Mouse (Mus musculus) embryonic stem cell, embryonic (primary cell): ENCODE data around the gene Lhpp.

Experiments used
- CTCF ChIA-PET, 4 experiments: fragments of 300-600 bp in 2 of 4; fragments of 350-600 bp in 2 of 4; sonication (Branson Sonifier 250); formaldehyde crosslinking; loops; one replicate each; lab custom pipeline; 2022; ENCODE audit warnings: inconsistent platforms in 2 of 4; lab: Charles Lee
- POLR2A ChIA-PET, 4 experiments: fragments of 300-600 bp in 2 of 4; fragments of 350-600 bp in 2 of 4; sonication (Branson Sonifier 250); formaldehyde crosslinking; loops; one replicate each; lab custom pipeline; 2022; ENCODE audit warnings: antibody characterized with exemption in 4 of 4, inconsistent platforms in 1 of 4; lab: Charles Lee

Gene Lhpp

DNA sequence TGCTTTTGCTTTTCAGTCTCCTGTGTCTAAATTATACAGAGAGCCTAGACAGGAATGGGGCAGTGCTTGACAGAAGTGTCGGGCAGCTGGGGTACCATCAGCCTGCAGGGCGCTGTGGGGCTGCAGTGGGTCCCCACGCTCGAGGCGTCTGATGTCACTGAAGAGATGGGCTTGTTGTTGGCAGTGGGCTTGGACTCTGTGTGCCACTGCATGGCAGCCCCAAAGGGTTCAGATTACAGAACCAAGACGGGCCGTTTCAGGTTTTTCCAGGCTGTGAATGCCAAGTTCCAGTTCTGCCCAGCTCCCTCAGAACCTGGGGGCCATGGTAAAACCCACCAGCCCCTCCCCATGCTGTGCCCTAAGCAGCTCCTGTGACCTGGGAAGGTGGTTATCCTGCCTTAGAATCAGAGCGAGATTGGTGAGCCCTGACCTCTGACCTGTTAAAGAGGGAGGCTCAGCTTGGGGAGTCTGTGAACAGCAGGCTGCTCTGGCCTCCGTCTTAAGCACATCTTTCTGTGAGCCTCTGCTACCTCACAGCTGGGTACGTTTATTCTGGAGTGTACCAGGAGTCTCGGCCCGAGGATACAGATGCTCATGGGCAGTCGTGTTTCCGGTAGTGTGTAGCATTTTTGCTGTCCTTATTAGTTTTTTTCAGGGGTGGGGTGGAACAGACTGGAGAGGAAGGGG is 47.1 kb downstream of the Lhpp start:
- CTCF ChIA-PET, result interaction anchor here (0.6 to 6.6 kb wide), 30 partner anchors 8 to 1045 kb away, joined by 3 to 132 read pairs (median 4); partner anchors contain the start of genes Abraxas2 (in 1 of the 4) and Fam53b (in 1 of the 4)

DNA sequence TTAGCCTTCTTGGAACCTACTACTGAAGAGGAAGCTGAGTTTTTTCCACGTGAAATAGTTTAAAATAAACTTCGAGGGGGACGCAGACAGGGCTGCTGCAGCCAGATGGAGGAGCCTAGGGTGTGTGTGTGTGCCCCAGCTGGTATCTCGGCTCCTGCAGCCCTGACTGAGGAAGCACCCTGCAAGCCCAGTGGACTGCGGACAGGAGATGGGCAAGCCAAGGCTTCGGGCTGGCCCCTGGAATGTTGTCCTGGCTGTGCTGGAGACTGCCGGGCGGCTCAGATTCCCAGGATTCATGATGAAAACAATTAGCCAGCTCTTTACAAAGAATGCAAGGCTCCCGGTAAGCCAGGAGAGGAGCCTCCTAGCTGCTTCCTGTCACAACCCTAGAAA is 47.6 kb downstream of the Lhpp start:
- ChIA-PET POLR2A (interaction anchor here in 3 of 4 experiments (0.8 to 5.3 kb wide), 16 partner anchors 14 to 239 kb away, joined by 3 to 54 read pairs (median 6); partner anchors contain the start of gene Eef1akmt2 (in 1 of the 3)), CTCF (interaction anchor here (0.5 to 6.6 kb wide), 18 partner anchors 16 to 359 kb away, joined by 3 to 132 read pairs (median 10); no protein-coding TSS in a partner anchor)

More for the DNA sequence above, 47.1 kb downstream of the Lhpp start:
- POLR2A ChIA-PET, result interaction anchor here (0.6 to 5.3 kb wide), 18 partner anchors 15 to 245 kb away, joined by 3 to 54 read pairs (median 7); partner anchors contain the start of genes Abraxas2 (in 1 of the 4), Eef1akmt2 (in 1 of the 4) and Fam53b (in 1 of the 4)

DNA sequence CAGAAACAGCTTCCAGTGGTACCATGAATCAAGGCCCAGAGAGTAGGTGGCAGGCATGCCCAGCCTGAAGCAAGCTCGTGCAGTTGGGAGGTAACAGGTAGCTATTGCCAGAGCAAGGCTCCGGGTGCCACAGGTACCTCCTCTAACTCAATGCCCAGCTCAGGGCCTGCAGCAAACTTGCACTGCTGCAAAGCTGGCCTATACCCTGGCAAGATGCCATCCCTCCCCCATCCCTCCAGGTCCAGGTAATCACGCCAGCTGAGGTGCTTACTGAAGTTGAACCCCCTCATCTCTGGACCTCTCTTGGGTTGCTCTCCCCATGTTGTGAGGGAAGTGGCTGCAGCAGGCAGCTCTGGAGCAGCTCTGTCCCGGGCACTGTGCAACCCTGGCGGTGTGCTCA is 48.2 kb downstream of the Lhpp start:
- CTCF ChIA-PET, result interaction anchor here (0.5 to 6.6 kb wide), 18 partner anchors 15 to 245 kb away, joined by 3 to 132 read pairs (median 6); no protein-coding TSS in a partner anchor
- POLR2A ChIA-PET, result interaction anchor here in 3 of 4 experiments (0.8 to 5.3 kb wide), 18 partner anchors 13 to 239 kb away, joined by 3 to 54 read pairs (median 4); partner anchors contain the start of genes Abraxas2 (in 2 of the 3) and Eef1akmt2 (in 1 of the 3)

DNA sequence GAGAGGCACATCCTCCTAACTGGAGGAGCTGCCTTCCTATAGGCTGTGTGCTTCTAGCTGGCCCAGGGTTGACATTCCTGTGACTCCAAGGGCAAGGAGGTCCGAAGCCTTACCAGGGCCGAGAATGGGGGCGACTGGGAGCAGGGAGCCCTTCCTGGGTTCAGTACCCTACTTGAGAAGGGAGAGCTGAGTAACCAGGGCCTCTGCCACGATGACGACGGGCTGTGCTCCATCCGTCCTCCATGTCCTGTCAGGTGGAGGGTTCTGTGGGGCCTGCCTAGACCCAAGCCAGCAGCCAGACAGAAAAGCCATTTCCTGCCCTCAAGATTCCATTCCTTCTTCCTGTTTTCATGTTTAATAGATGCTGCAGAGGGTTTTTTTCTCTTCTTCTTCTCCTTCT is 49.2 kb downstream of the Lhpp start:
- ChIA-PET CTCF (interaction anchor here (0.7 to 6.6 kb wide), 13 partner anchors 15 to 244 kb away, joined by 3 to 71 read pairs (median 7); no protein-coding TSS in a partner anchor), POLR2A (interaction anchor here in 3 of 4 experiments (0.6 to 5.3 kb wide), 12 partner anchors 12 to 239 kb away, joined by 3 to 54 read pairs (median 8); partner anchors contain the start of gene Eef1akmt2 (in 1 of the 3))

DNA sequence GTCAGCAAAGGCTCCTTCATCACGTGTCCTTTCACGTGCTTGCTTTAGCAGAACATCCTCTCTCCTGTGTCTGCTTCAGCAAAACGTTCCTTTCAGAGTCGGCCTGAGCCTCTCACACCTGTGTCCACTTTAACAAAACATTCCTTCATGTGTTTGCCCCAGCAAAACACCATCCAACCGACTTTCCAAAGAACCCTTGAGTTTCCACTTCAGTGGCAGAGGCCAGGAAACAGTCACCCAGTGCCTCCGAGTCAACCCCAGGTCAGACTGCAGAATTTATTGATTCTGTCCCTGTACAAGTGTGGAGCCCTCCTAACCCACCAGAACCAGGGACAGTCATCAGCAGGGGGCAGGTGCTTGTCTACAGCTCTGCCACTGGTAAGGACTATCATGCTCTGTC is 52.4 kb downstream of the Lhpp start:
- ChIA-PET CTCF (interaction anchor here in 1 of 4 experiments (0.6 kb wide), 1 partner anchor 87 kb away, joined by 4 read pairs; no protein-coding TSS in a partner anchor), POLR2A (interaction anchor here in 1 of 4 experiments (0.6 kb wide), 1 partner anchor 72 kb away, joined by 3 read pairs; no protein-coding TSS in a partner anchor)

DNA sequence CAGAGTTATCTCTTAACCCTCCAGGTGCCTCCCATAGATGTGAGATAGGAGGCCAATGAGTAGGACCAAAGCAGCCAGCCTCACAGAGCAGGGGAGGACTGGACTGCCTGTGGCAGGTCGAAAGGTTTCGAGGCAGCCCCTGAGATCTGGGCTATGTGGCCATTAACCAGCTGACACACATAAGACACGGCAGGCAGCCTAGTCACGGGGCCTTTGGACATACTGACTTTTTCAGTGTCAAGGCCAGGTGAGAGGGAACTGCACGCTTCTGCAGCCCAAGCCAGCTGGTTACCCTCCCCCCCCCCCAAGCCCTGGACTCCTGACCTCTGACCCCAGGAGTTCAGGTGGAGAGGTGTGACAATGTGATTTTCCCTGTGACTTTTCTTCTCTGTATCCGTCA is 54.4 kb downstream of the Lhpp start:
- CTCF ChIA-PET, result interaction anchor here in 1 of 4 experiments (1.1 kb wide), 1 partner anchor 8 kb away, joined by 3 read pairs; no protein-coding TSS in a partner anchor

DNA sequence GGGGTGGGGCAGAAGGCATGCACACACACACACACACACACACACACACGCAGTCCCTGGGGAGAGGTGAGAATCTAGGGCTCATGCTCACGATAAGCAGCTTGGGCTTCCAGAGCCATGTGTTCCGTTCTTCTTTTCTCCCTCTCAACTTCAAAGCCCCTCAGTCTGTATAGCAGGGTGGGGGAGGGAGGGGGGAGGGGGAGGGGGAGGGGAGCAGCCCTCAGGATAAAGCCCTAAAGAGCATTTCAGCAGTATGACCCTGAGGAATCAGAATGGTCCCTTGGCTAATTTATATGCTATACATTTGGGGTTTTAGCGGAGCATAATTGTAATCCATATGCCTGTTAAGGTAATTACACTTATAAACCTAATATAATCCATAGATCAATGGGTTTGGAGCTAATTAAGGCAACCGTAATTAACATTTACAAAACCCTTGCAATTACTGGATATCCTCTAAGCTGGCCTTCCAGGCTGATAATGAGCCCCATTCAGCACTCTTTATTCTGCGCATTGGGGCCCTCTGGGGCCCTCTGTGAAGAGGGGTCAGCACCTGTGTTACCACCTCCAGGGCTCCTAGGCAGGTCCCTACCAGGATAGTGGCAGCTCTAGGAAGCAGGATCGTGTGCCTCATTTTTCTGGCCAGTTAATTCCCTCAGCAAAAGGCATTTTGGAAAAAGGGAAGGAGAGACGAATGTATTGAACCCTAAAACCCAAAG is 55.4 kb downstream of the Lhpp start:
- ChIA-PET POLR2A (interaction anchor here in 3 of 4 experiments (0.5 to 1.6 kb wide), 10 partner anchors 8 to 650 kb away, joined by 3 to 5 read pairs (median 4); partner anchors contain the start of gene Eef1akmt2 (in 1 of the 3)), CTCF (interaction anchor here in 1 of 4 experiments (1.1 kb wide), 1 partner anchor 9 kb away, joined by 3 read pairs; no protein-coding TSS in a partner anchor)

More for the DNA sequence above, 54.4 kb downstream of the Lhpp start:
- POLR2A ChIA-PET, result interaction anchor here in 2 of 4 experiments (0.6 to 1.6 kb wide), 7 partner anchors 9 to 673 kb away, joined by 3 to 5 read pairs (median 4); partner anchors contain the start of gene Eef1akmt2 (in 1 of the 2)

DNA sequence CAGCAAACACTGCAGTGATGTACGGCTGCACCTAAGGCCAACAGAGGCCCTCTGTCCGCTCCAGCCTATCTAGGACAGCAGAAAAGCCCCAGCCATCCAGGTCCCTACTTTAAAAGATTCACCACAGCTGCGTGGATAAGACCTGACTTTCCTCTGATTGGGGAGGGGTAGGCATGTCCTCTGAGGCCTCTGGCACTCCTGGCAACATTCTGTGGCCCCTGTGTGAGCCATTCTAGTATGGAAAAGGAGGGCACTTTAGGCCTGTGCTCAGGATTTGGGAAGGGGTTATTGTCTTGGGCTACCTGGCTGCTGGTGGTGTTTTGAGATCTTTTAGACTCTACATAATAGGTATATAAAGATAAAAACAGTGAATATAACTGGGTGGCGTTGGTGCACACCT is 56.1 kb downstream of the Lhpp start:
- CTCF ChIA-PET, result no interaction called here
- POLR2A ChIA-PET, result interaction anchor here in 2 of 4 experiments (0.5 to 1.6 kb wide), 3 partner anchors 8 to 149 kb away, joined by 3 to 5 read pairs (median 4); no protein-coding TSS in a partner anchor

DNA sequence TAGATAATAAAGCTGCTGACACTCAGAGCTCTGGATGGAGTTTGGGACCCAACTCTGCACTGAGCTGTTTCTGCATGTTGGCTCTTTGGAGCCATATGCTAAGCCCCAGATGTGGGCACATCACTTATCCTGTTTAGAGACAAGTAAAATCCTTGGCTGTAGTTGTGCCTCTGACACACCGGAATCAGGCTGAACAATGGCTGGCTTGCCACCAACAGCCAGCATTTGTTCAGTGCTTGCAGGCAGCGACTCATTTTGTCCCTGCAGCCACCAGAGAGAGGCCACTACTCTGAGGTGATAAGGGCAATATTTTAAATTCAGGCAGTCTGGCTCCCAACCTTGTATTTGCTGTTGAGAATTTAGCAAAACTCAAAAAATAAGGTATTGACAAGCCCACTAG is 58.2 kb downstream of the Lhpp start:
- CTCF ChIA-PET, result interaction anchor here in 3 of 4 experiments (0.6 kb wide), 3 partner anchors 11 to 230 kb away, joined by 3 to 9 read pairs (median 3); no protein-coding TSS in a partner anchor

DNA sequence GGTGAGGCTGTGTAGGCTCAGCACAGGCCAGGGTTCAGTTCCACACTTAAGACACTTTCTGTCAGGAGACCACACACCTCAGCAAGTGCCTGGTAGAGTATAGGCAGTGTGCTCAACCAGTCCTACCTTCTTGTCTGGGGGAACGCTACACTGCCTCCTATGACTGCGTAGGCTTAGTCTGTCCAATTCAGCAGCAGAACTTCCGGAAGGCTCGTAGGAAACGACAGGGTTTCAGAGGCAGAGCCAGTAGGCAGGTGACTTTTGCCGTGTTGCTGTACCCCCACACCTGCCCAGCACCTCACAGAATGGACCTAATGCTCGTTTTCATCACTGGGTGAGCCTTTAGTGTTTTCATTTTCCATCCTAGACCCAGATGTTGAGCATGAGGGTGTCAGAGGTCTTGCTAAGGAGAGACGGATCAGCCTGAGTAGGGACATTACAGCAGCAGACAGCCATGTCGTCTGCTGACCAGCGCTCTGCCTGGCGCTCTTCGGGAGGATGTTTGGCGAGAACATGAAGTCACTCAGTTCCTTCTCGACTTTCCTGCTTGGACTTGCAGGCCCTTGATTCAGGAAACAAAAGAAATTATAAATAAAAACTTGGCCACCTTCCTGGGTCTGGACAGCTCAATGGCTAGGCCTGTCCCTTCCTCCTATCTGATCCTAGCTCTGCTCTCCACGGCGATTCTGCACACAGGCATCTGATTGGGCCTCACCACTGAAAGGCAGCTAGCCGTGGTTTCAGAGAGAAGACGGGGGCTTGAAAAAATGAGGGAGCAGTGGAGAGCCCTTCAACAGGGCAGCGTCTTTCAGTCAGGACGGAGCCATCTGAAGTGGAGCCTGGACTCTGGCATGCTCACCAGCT is 59.8 kb downstream of the Lhpp start:
- POLR2A ChIA-PET, result interaction anchor here in 1 of 4 experiments (0.5 to 3.1 kb wide), 2 partner anchors 9 to 546 kb away, joined by 4 to 9 read pairs; no protein-coding TSS in a partner anchor
- CTCF ChIA-PET, result interaction anchor here in 2 of 4 experiments (0.5 to 1.2 kb wide), 2 partner anchors 14 to 41 kb away, joined by 3 to 5 read pairs; no protein-coding TSS in a partner anchor

More for the DNA sequence above, 58.2 kb downstream of the Lhpp start:
- POLR2A ChIA-PET, result no interaction called here

DNA sequence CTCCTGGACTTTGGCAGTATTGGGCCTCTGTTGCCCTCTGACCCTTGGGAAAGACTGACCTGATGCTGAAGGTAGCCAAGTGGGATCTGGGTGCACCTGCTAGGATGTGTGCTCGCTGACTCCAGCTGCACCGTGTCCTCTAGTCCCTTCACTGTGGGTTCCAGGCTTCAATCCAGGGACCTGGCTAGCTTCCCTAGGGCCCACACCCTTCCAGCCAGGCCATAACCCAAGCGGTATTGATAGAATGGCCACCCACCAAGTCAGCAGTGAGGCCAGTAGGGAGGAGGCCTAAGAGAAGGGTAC is 60.4 kb downstream of the Lhpp start:
- CTCF ChIA-PET, result interaction anchor here in 2 of 4 experiments (0.5 to 1.2 kb wide), 2 partner anchors 15 to 41 kb away, joined by 3 to 5 read pairs; no protein-coding TSS in a partner anchor
- POLR2A ChIA-PET, result interaction anchor here in 1 of 4 experiments (3.1 kb wide), 1 partner anchor 10 kb away, joined by 9 read pairs; no protein-coding TSS in a partner anchor

DNA sequence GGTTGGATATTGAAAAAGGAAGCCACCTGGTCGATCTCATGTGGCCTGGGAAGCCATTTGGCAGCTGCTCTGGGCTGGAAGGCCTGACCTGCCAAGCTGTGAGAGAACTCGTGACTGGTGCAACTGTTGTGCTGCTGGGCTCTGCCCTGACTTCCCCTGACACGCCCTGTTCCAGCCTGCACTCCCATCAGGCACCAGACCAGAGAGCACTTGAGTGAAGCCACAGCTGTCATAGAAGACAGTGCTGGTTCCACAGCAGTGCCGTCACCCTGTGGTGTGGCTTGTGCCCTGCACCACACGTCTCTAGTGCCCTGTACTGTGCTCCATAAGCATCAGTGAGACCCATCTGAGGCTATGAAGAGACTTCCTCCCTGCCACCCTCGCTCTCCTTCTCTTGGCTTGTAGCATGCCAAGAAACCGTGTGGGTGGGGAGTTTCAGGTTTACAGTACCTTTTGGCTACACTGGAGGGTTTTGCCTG is 62.1 kb downstream of the Lhpp start:
- CTCF ChIA-PET, result interaction anchor here in 2 of 4 experiments (0.6 to 1.3 kb wide), 2 partner anchors 16 to 32 kb away, joined by 3 to 8 read pairs; no protein-coding TSS in a partner anchor
- POLR2A ChIA-PET, result interaction anchor here in 2 of 4 experiments (1.2 to 3.1 kb wide), 3 partner anchors 12 to 14 kb away, joined by 6 to 9 read pairs (median 6); no protein-coding TSS in a partner anchor

DNA sequence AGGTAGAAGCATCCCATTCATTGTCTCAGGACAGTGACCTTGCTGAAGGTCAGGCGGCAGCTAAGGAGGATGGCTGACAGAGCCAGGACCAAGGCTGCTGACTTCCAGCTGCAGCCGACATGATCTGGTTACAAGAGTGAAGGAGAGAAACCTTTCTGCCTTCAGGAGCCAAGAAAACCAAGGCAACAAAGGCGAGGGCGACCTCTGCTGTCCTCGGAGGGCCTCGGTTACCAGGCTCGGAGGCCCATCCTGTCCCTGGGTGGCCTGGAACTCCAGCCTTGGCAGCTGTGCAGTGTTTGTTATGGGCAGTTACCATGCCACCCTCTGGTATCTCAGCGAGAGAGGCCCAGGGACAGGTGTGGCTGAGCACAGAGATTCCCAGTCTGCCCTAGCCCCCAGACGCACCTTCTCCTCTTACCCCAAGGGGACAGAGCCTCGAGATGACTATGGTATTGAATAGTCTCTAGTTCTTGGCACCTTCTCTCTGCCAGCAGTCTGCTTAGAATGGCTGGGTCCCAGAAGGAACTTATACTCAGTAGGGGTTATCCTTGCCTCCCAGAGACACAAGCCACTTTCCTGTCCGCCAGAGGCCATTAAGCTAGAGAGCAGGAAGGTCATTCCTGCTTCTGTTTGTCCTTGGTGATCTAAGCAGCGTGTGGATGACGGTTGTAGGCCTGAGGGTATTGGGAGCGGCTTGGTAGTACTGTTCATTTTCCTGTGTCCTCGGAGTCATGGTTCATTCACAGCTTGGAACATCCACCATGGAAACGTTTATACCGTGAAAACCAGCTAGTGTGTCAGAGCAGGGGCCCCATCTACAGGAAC is 63.7 kb downstream of the Lhpp start:
- ChIA-PET POLR2A (interaction anchor here (0.5 to 2.6 kb wide), 29 partner anchors 9 to 539 kb away, joined by 3 to 20 read pairs (median 4); partner anchors contain the start of genes Abraxas2 (in 2 of the 4), Lhpp (in 1 of the 4) and Oat (in 1 of the 4)), CTCF (interaction anchor here (0.5 to 2.4 kb wide), 21 partner anchors 8 to 873 kb away, joined by 3 to 23 read pairs (median 4); no protein-coding TSS in a partner anchor)

DNA sequence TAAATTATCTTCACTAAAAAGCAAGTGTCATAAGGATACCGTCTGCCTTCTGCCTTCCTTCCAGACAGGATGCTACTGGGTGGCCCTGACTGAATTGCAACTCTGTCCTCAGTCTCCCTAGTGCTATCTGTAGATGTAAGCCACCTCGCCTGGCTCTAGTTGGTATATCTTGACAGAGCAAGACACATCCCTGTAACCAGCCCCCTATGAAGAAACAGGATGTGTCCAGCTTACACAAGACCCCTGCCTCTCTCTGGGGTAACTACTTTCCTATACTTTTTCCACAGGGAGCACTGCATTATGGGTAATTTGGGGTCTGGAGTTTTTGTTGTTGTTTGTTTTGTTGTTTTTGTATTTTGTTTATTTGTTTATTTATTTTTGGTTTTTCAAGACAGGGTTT is 65.5 kb downstream of the Lhpp start:
- CTCF ChIA-PET, result interaction anchor here in 1 of 4 experiments (1.5 kb wide), 1 partner anchor 37 kb away, joined by 8 read pairs; no protein-coding TSS in a partner anchor
- POLR2A ChIA-PET, result interaction anchor here in 2 of 4 experiments (1.1 to 2.6 kb wide), 4 partner anchors 13 to 177 kb away, joined by 3 to 20 read pairs (median 4); no protein-coding TSS in a partner anchor

DNA sequence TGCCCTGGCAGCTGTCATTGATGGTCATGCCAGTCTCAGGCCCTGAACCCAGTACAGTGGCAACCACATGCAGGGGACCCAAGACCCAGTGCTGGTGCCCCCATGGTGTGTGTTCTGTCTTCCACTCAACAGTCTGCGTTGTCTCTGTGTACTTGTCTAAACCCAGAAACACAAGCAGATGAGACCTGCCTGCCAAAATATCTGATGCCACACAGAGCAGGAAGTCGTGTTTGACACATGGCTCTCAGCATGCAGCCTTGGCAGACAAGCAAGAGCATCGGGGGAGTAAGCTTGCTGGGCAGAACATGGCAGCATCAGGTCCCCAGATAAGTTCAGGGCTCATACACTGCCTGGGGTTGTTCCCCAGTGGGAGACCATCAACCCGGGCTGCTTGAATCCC is 68.7 kb downstream of the Lhpp start:
- ChIA-PET POLR2A (interaction anchor here in 1 of 4 experiments (0.6 kb wide), 1 partner anchor 184 kb away, joined by 3 read pairs; no protein-coding TSS in a partner anchor), CTCF (no interaction called here)
